Mouse (Mus musculus): ENCODE results near the gene Dusp3. TPM values are rescaled to one million over a fixed set of nuclear protein-coding genes. Genes with fewer than 3 reads are reported as not detected.

The Dusp3 gene
- polyA plus RNA-seq, 1 experiment from 2014 or later = 14.5 TPM

DNA sequence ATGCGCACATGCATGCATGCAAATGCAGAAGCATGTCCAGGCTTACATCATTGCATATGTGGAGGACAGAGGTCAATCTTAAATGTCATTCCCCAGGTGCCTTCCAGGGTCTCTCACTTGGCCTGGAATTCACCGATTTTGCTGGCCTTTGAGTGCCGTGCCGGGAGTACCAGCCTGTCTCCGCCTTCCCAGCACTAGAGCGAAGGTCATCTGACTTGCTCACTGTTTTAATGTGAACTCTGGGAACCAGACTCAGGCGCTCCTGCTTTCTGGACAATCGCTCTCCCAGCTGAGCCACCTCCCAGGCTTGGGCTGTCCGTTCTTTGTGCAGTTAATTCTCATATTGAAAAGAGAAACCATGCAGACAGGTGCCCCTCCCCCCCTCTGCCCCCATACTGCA, 19.5 kb upstream of the Dusp3 start:
- H3K9me3 ChIP-seq (ENCODE audit: control insufficient read depth, low read length) = no peaks in the 10 kb centered on the region
- H3K4me3 ChIP-seq (replicated peaks; ENCODE audit: low read length) = no peak overlapping the region
- peaks cover 13% of the 10 kb centered on the region for H3K4me1 ChIP-seq (replicated peaks; ENCODE audit: control insufficient read depth, insufficient read depth, low read length)
- no peaks in the 10 kb centered on the region for H3K27me3 ChIP-seq (replicated peaks; ENCODE audit: control insufficient read depth, insufficient read depth, low read length)
- H3K9ac ChIP-seq (replicated peaks; ENCODE audit: low read depth, low read length) = no peak overlapping the region
- peaks cover 14% of the 10 kb centered on the region for H3K36me3 ChIP-seq (ENCODE audit: control insufficient read depth, insufficient read depth)
- no peak overlapping the region for H3K4me2 ChIP-seq (ENCODE audit: low read length)
- no peak for ATAC-seq
- WGBS = 59% methylated on average over 9 of the region's 9 CpGs
- no peak overlapping the region for H3K27ac ChIP-seq (ENCODE audit: low read length)

- peaks cover 14% of the 10 kb centered on the region for H3K36me3 ChIP-seq (ENCODE audit: control insufficient read depth, insufficient read depth)
- ATAC-seq = no peak
- H3K27ac ChIP-seq (ENCODE audit: low read length) = no peak overlapping the region
- H3K9me3 ChIP-seq (ENCODE audit: control insufficient read depth, low read length) = no peaks in the 10 kb centered on the region
- no peak overlapping the region for H3K4me2 ChIP-seq (ENCODE audit: low read length)
- H3K4me1 ChIP-seq (replicated peaks; ENCODE audit: control insufficient read depth, insufficient read depth, low read length) = no peaks in the 10 kb centered on the region
- no peaks in the 10 kb centered on the region for H3K27me3 ChIP-seq (replicated peaks; ENCODE audit: control insufficient read depth, insufficient read depth, low read length)
- no peak overlapping the region for H3K4me3 ChIP-seq (replicated peaks; ENCODE audit: low read length)
- no peak overlapping the region for H3K9ac ChIP-seq (replicated peaks; ENCODE audit: low read depth, low read length)
- WGBS = 90% methylated on average over 8 of the region's 8 CpGs
These were observed 17.4 kb upstream of the Dusp3 start for GRCm38 (mm10) chr11:102004251-102004650.

GRCm38 (mm10) chr11:101999466-101999865, 12.7 kb upstream of the Dusp3 start:
- Histone ChIP-seq H3K9me3 (ENCODE audit: control insufficient read depth, low read length) (no peaks in the 10 kb centered on the region), H3K4me3 (replicated peaks; ENCODE audit: low read length) (no peak overlapping the region), H3K27ac (ENCODE audit: low read length) (no peak overlapping the region), H3K27me3 (replicated peaks; ENCODE audit: control insufficient read depth, insufficient read depth, low read length) (no peaks in the 10 kb centered on the region), H3K4me2 (ENCODE audit: low read length) (no peak overlapping the region), H3K9ac (replicated peaks; ENCODE audit: low read depth, low read length) (no peak overlapping the region), H3K36me3 (ENCODE audit: control insufficient read depth, insufficient read depth) (peaks cover 3% of the 10 kb centered on the region), H3K4me1 (replicated peaks; ENCODE audit: control insufficient read depth, insufficient read depth, low read length) (no peaks in the 10 kb centered on the region)
- WGBS = 65% methylated on average over 4 of the region's 4 CpGs
- no peak for ATAC-seq

- H3K36me3 ChIP-seq (ENCODE audit: control insufficient read depth, insufficient read depth) = no peaks in the 10 kb centered on the region; the same call in 1 of the 2 replicates
- H3K4me1 ChIP-seq (replicated peaks; ENCODE audit: control insufficient read depth, insufficient read depth, low read length) = no peaks in the 10 kb centered on the region
- 50% methylated on average over 5 of the region's 5 CpGs for WGBS
- H3K27me3 ChIP-seq (replicated peaks; ENCODE audit: control insufficient read depth, insufficient read depth, low read length) = no peaks in the 10 kb centered on the region
- no peak overlapping the region for H3K27ac ChIP-seq (ENCODE audit: low read length)
- no peak overlapping the region for H3K4me2 ChIP-seq (ENCODE audit: low read length)
- H3K9ac ChIP-seq (replicated peaks; ENCODE audit: low read depth, low read length) = no peak overlapping the region
- H3K9me3 ChIP-seq (ENCODE audit: control insufficient read depth, low read length) = no peaks in the 10 kb centered on the region
- no peak overlapping the region for H3K4me3 ChIP-seq (replicated peaks; ENCODE audit: low read length)
- no peak for ATAC-seq
These were observed 11.4 kb upstream of the Dusp3 start for GRCm38 (mm10) chr11:101998258-101998657.

DNA sequence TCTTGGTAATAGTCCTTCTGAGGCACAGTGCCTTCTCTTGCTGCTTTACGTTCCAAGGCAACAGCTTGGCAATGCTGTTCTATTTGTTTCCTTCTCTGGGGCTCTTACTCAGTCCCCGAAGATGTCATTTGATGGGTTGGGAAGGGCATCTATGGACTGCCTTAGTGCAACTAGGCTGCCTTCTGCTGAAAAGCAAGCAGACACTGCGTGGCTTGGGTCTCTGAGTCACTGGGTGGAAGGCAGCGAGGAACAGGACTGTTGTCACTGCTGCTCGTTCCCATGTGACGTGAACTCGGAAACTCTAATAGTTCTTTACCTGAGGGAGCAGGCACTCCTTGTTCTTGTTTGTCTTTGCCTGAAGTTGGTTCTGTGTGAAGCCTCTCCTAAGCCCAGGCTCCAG, 9.1 kb upstream of the Dusp3 start:
- no peak for ATAC-seq
- Histone ChIP-seq H3K9me3 (ENCODE audit: control insufficient read depth, low read length) (no peaks in the 10 kb centered on the region), H3K27ac (ENCODE audit: low read length) (no peak overlapping the region), H3K4me3 (replicated peaks; ENCODE audit: low read length) (no peak overlapping the region), H3K4me1 (replicated peaks; ENCODE audit: control insufficient read depth, insufficient read depth, low read length) (no peaks in the 10 kb centered on the region), H3K27me3 (replicated peaks; ENCODE audit: control insufficient read depth, insufficient read depth, low read length) (no peaks in the 10 kb centered on the region), H3K9ac (replicated peaks; ENCODE audit: low read depth, low read length) (no peak overlapping the region), H3K36me3 (ENCODE audit: control insufficient read depth, insufficient read depth) (no peaks in the 10 kb centered on the region; the same call in 1 of the 2 replicates), H3K4me2 (ENCODE audit: low read length) (no peak overlapping the region)
- 92% methylated on average over 7 of the region's 7 CpGs for WGBS

GRCm38 (mm10) chr11:101994100-101994499, 7.3 kb upstream of the Dusp3 start:
- 76% methylated on average over 8 of the region's 8 CpGs for WGBS
- Histone ChIP-seq H3K4me2 (ENCODE audit: low read length) (no peak overlapping the region), H3K9me3 (ENCODE audit: control insufficient read depth, low read length) (no peaks in the 10 kb centered on the region), H3K4me1 (replicated peaks; ENCODE audit: control insufficient read depth, insufficient read depth, low read length) (no peaks in the 10 kb centered on the region), H3K36me3 (ENCODE audit: control insufficient read depth, insufficient read depth) (no peaks in the 10 kb centered on the region), H3K27me3 (replicated peaks; ENCODE audit: control insufficient read depth, insufficient read depth, low read length) (no peaks in the 10 kb centered on the region), H3K27ac (ENCODE audit: low read length) (no peak overlapping the region), H3K9ac (replicated peaks; ENCODE audit: low read depth, low read length) (no peak overlapping the region), H3K4me3 (replicated peaks; ENCODE audit: low read length) (no peak overlapping the region)
- no peak for ATAC-seq

- H3K36me3 ChIP-seq (ENCODE audit: control insufficient read depth, insufficient read depth) = no peaks in the 10 kb centered on the region
- H3K4me3 ChIP-seq (replicated peaks; ENCODE audit: low read length) = no peak overlapping the region
- no peak overlapping the region for H3K4me2 ChIP-seq (ENCODE audit: low read length)
- ATAC-seq = no peak
- no peaks in the 10 kb centered on the region for H3K27me3 ChIP-seq (replicated peaks; ENCODE audit: control insufficient read depth, insufficient read depth, low read length)
- H3K4me1 ChIP-seq (replicated peaks; ENCODE audit: control insufficient read depth, insufficient read depth, low read length) = no peaks in the 10 kb centered on the region
- no peak overlapping the region for H3K9ac ChIP-seq (replicated peaks; ENCODE audit: low read depth, low read length)
- no peaks in the 10 kb centered on the region for H3K9me3 ChIP-seq (ENCODE audit: control insufficient read depth, low read length)
- WGBS = 90% methylated on average over 7 of the region's 7 CpGs
- no peak overlapping the region for H3K27ac ChIP-seq (ENCODE audit: low read length)
These were observed 5.6 kb upstream of the Dusp3 start for GRCm38 (mm10) chr11:101992411-101992810.

DNA sequence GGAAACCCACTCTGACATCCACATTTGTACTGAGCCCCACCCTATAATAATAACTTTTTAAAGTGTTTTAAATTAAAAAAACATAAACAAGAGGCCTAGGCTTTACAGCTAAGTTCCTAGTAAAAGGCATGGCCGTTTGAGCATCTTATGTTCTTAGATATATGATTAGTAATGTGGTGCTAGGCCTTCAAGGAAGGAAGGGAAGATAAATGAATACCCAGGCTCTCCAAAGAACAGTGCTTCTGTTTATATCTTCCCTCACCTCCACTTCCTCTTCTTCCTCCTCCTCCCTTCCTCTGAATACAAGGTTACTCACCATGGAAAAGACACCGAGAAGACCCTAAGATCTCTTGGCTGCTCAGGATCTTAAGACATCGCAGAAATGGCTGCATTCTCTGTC, 5.0 kb upstream of the Dusp3 start:
- Histone ChIP-seq H3K4me3 (replicated peaks; ENCODE audit: low read length) (no peak overlapping the region), H3K27ac (ENCODE audit: low read length) (no peak overlapping the region), H3K4me1 (replicated peaks; ENCODE audit: control insufficient read depth, insufficient read depth, low read length) (no peaks in the 10 kb centered on the region; the same call in 1 of the 2 replicates), H3K4me2 (ENCODE audit: low read length) (no peak overlapping the region), H3K27me3 (replicated peaks; ENCODE audit: control insufficient read depth, insufficient read depth, low read length) (no peaks in the 10 kb centered on the region), H3K9me3 (ENCODE audit: control insufficient read depth, low read length) (no peaks in the 10 kb centered on the region), H3K36me3 (ENCODE audit: control insufficient read depth, insufficient read depth) (no peaks in the 10 kb centered on the region), H3K9ac (replicated peaks; ENCODE audit: low read depth, low read length) (no peak overlapping the region)
- WGBS = 83% methylated on average over 3 of the region's 3 CpGs
- ATAC-seq = no peak

GRCm38 (mm10) chr11:101990244-101990643, 3.4 kb upstream of the Dusp3 start:
- no peak overlapping the region for H3K4me3 ChIP-seq (replicated peaks; ENCODE audit: low read length)
- 93% methylated on average over 3 of the region's 3 CpGs for WGBS

DNA sequence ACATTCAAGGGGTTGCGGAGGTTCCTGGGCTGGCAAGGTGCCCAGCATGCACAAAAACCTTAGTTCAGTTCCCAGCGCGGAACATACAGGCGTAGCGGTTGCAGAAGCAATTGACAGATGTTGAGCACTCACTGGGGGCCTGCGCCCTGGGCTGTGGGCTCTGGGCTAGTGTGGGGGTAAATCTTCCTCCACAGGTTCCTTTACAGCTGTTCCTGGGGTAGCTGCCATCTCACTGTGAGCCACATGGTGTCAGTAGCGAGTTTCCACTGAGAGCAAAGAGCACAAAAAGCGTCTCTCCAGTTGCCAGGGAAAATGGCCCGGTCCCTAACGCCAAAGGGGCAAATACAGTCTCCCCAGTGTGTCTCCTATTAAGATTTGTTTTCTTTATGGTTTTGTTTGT, 823 bp downstream of the Dusp3 start:
- peak; percentile 56 for ATAC-seq
- Histone ChIP-seq H3K36me3 (ENCODE audit: control insufficient read depth, insufficient read depth) (no peaks in the 10 kb centered on the region), H3K27ac (ENCODE audit: low read length) (no peak overlapping the region), H3K27me3 (replicated peaks; ENCODE audit: control insufficient read depth, insufficient read depth, low read length) (peaks cover 3% of the 10 kb centered on the region; the same call in 1 of the 2 replicates), H3K9ac (replicated peaks; ENCODE audit: low read depth, low read length) (no peak overlapping the region), H3K9me3 (ENCODE audit: control insufficient read depth, low read length) (no peaks in the 10 kb centered on the region), H3K4me3 (replicated peaks; ENCODE audit: low read length) (no peak overlapping the region), H3K4me2 (ENCODE audit: low read length) (no peak overlapping the region), H3K4me1 (replicated peaks; ENCODE audit: control insufficient read depth, insufficient read depth, low read length) (peaks cover 15% of the 10 kb centered on the region)
- 5% methylated on average over 10 of the region's 10 CpGs for WGBS

More at GRCm38 (mm10) chr11:101990244-101990643, 3.4 kb upstream of the Dusp3 start:
- Histone ChIP-seq H3K9ac (replicated peaks; ENCODE audit: low read depth, low read length) (no peak overlapping the region), H3K9me3 (ENCODE audit: control insufficient read depth, low read length) (no peaks in the 10 kb centered on the region), H3K36me3 (ENCODE audit: control insufficient read depth, insufficient read depth) (no peaks in the 10 kb centered on the region), H3K4me1 (replicated peaks; ENCODE audit: control insufficient read depth, insufficient read depth, low read length) (peaks cover 3% of the 10 kb centered on the region), H3K27me3 (replicated peaks; ENCODE audit: control insufficient read depth, insufficient read depth, low read length) (peaks cover under 1% of the 10 kb centered on the region; the same call in 1 of the 2 replicates), H3K4me2 (ENCODE audit: low read length) (no peak overlapping the region), H3K27ac (ENCODE audit: low read length) (no peak overlapping the region)
- ATAC-seq = no peak

All from forebrain, embryonic 16.5 days (tissue).